Comparison of ENCODE assay signal across 12 mouse cellular contexts in the genomic region with DNA sequence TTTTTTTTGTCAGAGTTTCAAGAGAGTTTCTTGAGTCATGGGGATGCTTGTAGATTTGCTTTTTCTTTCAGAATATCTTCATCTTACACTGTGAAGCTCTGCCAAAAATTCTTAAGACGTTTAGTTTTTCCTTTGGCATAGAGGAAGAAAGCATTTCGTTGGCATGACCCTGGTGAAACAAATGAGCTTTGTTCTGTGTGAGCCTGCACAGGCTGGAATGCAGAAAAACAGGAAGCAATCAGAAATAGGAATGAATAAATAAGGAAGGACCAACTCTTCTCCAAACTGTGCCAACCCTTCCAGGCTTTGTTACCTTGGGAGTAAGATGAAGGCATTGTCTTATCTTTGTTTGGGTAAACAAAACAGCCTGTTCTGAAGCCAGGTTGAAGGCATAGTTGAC.
"Had no signal": no experiment of that assay in that cellular context is flagged by ENCODE, and none has a peak within 500 bp of the region (broad histone marks: within the 10 kb centered on the region; RNA-seq: fewer than 3 reads in every experiment).

No protein-coding gene starts in this region.

- ATAC-seq: intestine, postnatal 0 days; liver, postnatal 0 days; midbrain, embryonic 13.5 days had no signal

- H3K4me3 ChIP-seq: limb, embryonic 12.5 days; liver, embryonic 13.5 days; midbrain, embryonic 13.5 days had no signal

- H3K27me3 ChIP-seq: limb, embryonic 12.5 days; liver, embryonic 13.5 days; midbrain, embryonic 13.5 days had no signal

- H3K9ac ChIP-seq: limb, embryonic 12.5 days; liver, embryonic 13.5 days; liver, postnatal 0 days; midbrain, embryonic 13.5 days had no signal

- H3K4me2 ChIP-seq: limb, embryonic 12.5 days; liver, embryonic 13.5 days; midbrain, embryonic 13.5 days had no signal

- H3K4me1 ChIP-seq: limb, embryonic 12.5 days; liver, embryonic 13.5 days; midbrain, embryonic 13.5 days had no signal

- H3K27ac ChIP-seq: limb, embryonic 12.5 days; liver, embryonic 13.5 days; midbrain, embryonic 13.5 days had no signal

- DNase-seq: kidney, adult 8-10 months; kidney, postnatal 25 days; layer of hippocampus, adult 9-11 months; layer of hippocampus, postnatal 36 days; liver; liver, embryonic 13.5 days; liver, postnatal 0 days; lung, postnatal 14 days; right cerebral cortex, postnatal 14 days had no signal

- H3K36me3 ChIP-seq: limb, embryonic 12.5 days; liver, embryonic 13.5 days; midbrain, embryonic 13.5 days had no signal

- H3K9me3 ChIP-seq: limb, embryonic 12.5 days; liver, embryonic 13.5 days; midbrain, embryonic 13.5 days had no signal
